Mouse (Mus musculus) midbrain, postnatal 0 days (tissue): ENCODE results near the gene Hey2. TPM values are rescaled to one million over a fixed set of nuclear protein-coding genes. Genes with fewer than 3 reads are reported as not detected.
A peak's percentile ranks its signal among the peaks of the same experiment; 100 is the strongest.

Source experiments
- ATAC-seq: fragments of 200-750 bp; cut with Nextera tagmentation; 2 replicates; pipeline ENCODE4 v1.8.0; 2017; ENCODE audit warnings: moderate number of reproducible peaks, mild to moderate bottlenecking, moderate TSS enrichment, moderate library complexity; ENCODE audit not compliant: low FRiP score
- DNase-seq: peaks from one replicate; pipeline ENCODE4 v3.0.0-alpha.2; 2015; ENCODE audit warnings: low spot score
- H3K27ac ChIP-seq: fragments of 300-500 bp; sonication (generic); 2 replicates; pipeline ENCODE4 v1.5.1; 2014; ENCODE audit warnings: low read depth, mild to moderate bottlenecking, low read length, mixed read lengths
- H3K27me3 ChIP-seq: fragments of 300-500 bp; sonication (generic); 2 replicates; pipeline ENCODE4 v1.6.1; 2014; ENCODE audit warnings: low read length, control low read depth, mixed read lengths; ENCODE audit not compliant: insufficient read depth
- H3K36me3 ChIP-seq: fragments of 300-500 bp; sonication (generic); 2 replicates; pipeline ENCODE4 v1.6.1; 2014; ENCODE audit warnings: low read length, control low read depth, mixed read lengths; ENCODE audit not compliant: insufficient read depth
- H3K4me1 ChIP-seq: fragments of 300-500 bp; sonication (generic); 2 replicates; pipeline ENCODE4 v1.6.1; 2014; ENCODE audit warnings: mild to moderate bottlenecking, control low read depth, antibody characterized with exemption, low read length, mixed read lengths; ENCODE audit not compliant: insufficient read depth
- H3K4me2 ChIP-seq: fragments of 300-500 bp; sonication (generic); 2 replicates; pipeline ENCODE4 v1.6.1; 2014; ENCODE audit warnings: low read depth, mild to moderate bottlenecking, low read length, mixed read lengths; ENCODE audit not compliant: poor library complexity, severe bottlenecking
- H3K4me3 ChIP-seq: fragments of 300-500 bp; sonication (generic); 2 replicates; pipeline ENCODE4 v1.5.1; 2014; ENCODE audit warnings: low read depth, mild to moderate bottlenecking, low read length, moderate library complexity
- H3K9ac ChIP-seq: fragments of 300-500 bp; sonication (generic); replicated peaks from 2 replicates; pipeline ENCODE4 v1.6.1; 2014; ENCODE audit warnings: mild to moderate bottlenecking, low read length, moderate library complexity, mixed read lengths; ENCODE audit not compliant: poor library complexity, severe bottlenecking
- H3K9me3 ChIP-seq: fragments of 300-500 bp; sonication (generic); 2 replicates; pipeline ENCODE4 v1.6.1; 2016; ENCODE audit warnings: low read length, control low read depth
- CTCF ChIP-seq: IDR thresholded peaks from 2 replicates; pipeline ENCODE4 v1.5.1; 2016; ENCODE audit warnings: antibody characterized with exemption, mild to moderate bottlenecking
- WGBS: fragments of 180-500 bp; shearing (Covaris S2); extraction: QIAGEN DNeasy Blood & Tissue Kit; methylation state at CpG from one replicate; pipeline ENCODE4 v1.1.7; 2014; 5-methylcytosine and 5-hydroxymethylcytosine counted together
- polyA plus RNA-seq: library from polyadenylated mRNA; unstranded; fragments of >200 nt; fragmentation: Nextera tagmentation; extraction: Ambion mirVana; gene quantifications from 2 replicates; pipeline ENCODE4 v1.2.1, GENCODE M21; 2015
- total RNA-seq: library from RNA; depleted of rRNA; stranded (reverse); fragments of >200 nt; gene quantifications from 2 replicates; pipeline ENCODE4 v1.2.3, GENCODE M21; 2014; rRNA removed

Gene Hey2
- total RNA-seq: 5.9 and 7.6 TPM in 2 replicates
- polyA plus RNA-seq: 2.7 and 2.9 TPM in 2 replicates

GRCm38 (mm10) chr10:30842643-30843437, at the start of gene Hey2:
Hey2 (minus strand) TSS chr10:30842801.
- ATAC-seq (peak; percentile 100), DNase-seq (peak; percentile 97)
- Histone ChIP-seq H3K9ac (peak within 1 kb of the TSS; percentile 57), H3K4me1 (peaks cover 8% of the 10 kb centered on the region; the same call in 1 of the 2 replicates), H3K4me3 (peak within 1 kb of the TSS; percentile 67), H3K4me2 (peak within 1 kb of the TSS; percentile 80), H3K9me3 (no peaks in the 10 kb centered on the region), H3K27me3 (peaks cover 31% of the 10 kb centered on the region), H3K36me3 (no peaks in the 10 kb centered on the region), H3K27ac (peak within 1 kb of the TSS; percentile 51; the same call in 1 of the 2 replicates)
- under 1% methylated on average over 59 of the region's 70 CpGs for WGBS
- TF ChIP-seq CTCF: peak; percentile 22

- Histone ChIP-seq H3K4me3 (no peak overlapping the region), H3K4me1 (no peaks in the 10 kb centered on the region), H3K27ac (no peak overlapping the region), H3K36me3 (no peaks in the 10 kb centered on the region), H3K9ac (no peak overlapping the region), H3K27me3 (no peaks in the 10 kb centered on the region), H3K9me3 (no peaks in the 10 kb centered on the region), H3K4me2 (no peak overlapping the region)
- ATAC-seq: no peak
- WGBS: 41% methylated on average over 4 of the region's 4 CpGs
- DNase-seq: peak; percentile 14
- no peak for TF ChIP-seq CTCF
Observed at GRCm38 (mm10) chr10:30883085-30883760, 40.6 kb upstream of the Hey2 start.

GRCm38 (mm10) chr10:30881109-30881508, 38.5 kb upstream of the Hey2 start:
- TF ChIP-seq CTCF: no peak
- no peak overlapping the region for H3K27ac ChIP-seq
- no peak for ATAC-seq
- H3K36me3 ChIP-seq: no peaks in the 10 kb centered on the region
- H3K9ac ChIP-seq: no peak overlapping the region
- H3K4me3 ChIP-seq: no peak overlapping the region
- no peaks in the 10 kb centered on the region for H3K9me3 ChIP-seq
- H3K4me1 ChIP-seq: no peaks in the 10 kb centered on the region
- no peak overlapping the region for H3K4me2 ChIP-seq
- WGBS: 94% methylated on average over 10 of the region's 10 CpGs
- H3K27me3 ChIP-seq: no peaks in the 10 kb centered on the region
- DNase-seq: no peak

GRCm38 (mm10) chr10:30845101-30845825, 2.7 kb upstream of the Hey2 start:
- DNase-seq (no peak), ATAC-seq (no peak)
- no peak for TF ChIP-seq CTCF
- peaks cover 8% of the 10 kb centered on the region; the same call in 1 of the 2 replicates for H3K4me1 ChIP-seq
- H3K9me3 ChIP-seq: no peaks in the 10 kb centered on the region
- H3K27me3 ChIP-seq: peaks cover 31% of the 10 kb centered on the region
- no peak overlapping the region for H3K27ac ChIP-seq
- no peak overlapping the region for H3K9ac ChIP-seq
- no peak overlapping the region for H3K4me2 ChIP-seq
- WGBS: 23% methylated on average over 13 of the region's 13 CpGs
- H3K36me3 ChIP-seq: no peaks in the 10 kb centered on the region
- no peak overlapping the region for H3K4me3 ChIP-seq

GRCm38 (mm10) chr10:30844191-30845010, 1.8 kb upstream of the Hey2 start:
- TF ChIP-seq CTCF: no peak
- Histone ChIP-seq H3K4me1 (peaks cover 8% of the 10 kb centered on the region; the same call in 1 of the 2 replicates), H3K36me3 (no peaks in the 10 kb centered on the region), H3K9me3 (no peaks in the 10 kb centered on the region), H3K27ac (no peak overlapping the region), H3K4me2 (peak overlapping the region; percentile 80), H3K4me3 (peak overlapping the region; percentile 67), H3K9ac (no peak overlapping the region), H3K27me3 (peaks cover 31% of the 10 kb centered on the region)
- DNase-seq (peak; percentile 36), ATAC-seq (no peak)
- 4% methylated on average over 30 of the region's 30 CpGs for WGBS
